Mouse (Mus musculus) layer of hippocampus, adult 9-11 months (tissue): ENCODE results near the gene Smad3.

Experiments
- DNase-seq: peaks from one replicate; pipeline ENCODE4 v3.0.0; 2022

Smad3 gene

DNA sequence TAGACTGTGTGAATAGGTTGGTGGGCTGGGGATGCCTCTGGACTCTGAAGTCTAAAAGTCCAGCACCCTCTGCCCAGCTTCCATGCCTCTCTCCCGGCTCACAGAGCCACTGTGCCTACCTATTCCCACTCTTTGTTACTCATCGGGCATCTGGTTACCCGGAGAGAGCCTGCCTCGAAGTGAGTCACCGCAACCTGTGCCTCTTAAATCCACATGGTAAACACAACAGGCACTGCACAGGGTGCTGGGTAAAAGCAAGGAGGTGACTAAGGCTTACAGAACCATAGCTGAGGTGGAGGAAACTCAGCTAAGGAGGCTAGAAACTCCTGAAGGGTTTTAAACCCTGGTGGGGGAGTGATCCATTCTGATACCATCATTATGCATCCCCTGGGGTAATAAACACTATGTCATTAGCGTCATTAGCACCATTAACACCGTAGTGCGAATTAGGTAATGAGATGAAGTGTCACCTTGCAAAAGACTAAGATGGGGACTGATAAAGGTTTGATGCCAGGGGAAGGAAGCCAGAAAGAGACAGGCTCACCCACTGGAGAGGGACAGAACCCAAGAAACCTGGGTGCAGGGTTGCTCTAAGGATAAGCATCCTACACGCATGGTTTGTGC, 38.9 kb downstream of the Smad3 start:
- DNase-seq = no peak

DNA sequence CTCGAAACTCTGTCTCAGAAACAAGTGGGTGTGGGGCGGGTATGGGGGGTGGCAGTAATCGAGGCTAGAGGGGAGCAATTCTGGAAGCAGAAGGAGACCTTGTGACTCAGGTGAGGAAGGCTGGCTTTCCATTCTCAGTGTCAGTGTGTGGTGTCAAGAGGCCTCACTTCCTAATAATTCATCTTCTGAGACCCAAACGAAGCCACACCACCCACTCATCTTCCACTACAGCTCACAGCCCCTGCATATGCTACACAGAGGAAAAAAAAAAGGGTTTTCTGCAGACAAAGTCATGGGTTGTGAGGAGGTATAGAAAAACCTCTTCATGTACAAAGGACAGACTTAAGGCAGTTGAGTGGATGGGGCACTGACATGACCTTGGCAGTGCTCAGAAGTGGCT, 39.6 kb downstream of the Smad3 start:
- DNase-seq = no peak

DNA sequence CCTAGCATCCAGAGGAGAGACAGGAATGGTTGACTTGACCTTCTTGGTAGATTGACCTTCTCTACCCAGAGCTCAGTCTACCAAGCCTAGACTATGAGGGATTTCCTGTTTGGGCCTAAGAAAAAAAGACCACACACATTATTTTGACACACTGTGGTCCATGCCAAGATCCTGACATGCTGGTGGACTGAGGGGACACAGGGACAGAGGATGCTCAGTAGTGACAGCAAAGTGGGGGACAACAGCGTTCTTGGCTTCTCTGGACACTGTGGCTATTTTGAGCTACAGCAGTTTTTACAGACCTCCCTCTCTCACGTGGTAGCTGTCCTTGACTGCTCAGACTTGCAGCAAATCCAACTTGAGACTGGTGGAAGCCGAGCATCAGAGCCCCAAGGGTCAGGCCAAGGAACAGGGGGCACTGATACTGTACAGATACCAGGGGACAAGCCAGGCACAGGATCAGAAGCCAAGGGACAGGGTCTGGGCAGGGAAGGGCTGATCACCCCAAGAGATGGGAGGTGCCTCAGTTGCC, 40.3 kb downstream of the Smad3 start:
- DNase-seq = no peak

DNA sequence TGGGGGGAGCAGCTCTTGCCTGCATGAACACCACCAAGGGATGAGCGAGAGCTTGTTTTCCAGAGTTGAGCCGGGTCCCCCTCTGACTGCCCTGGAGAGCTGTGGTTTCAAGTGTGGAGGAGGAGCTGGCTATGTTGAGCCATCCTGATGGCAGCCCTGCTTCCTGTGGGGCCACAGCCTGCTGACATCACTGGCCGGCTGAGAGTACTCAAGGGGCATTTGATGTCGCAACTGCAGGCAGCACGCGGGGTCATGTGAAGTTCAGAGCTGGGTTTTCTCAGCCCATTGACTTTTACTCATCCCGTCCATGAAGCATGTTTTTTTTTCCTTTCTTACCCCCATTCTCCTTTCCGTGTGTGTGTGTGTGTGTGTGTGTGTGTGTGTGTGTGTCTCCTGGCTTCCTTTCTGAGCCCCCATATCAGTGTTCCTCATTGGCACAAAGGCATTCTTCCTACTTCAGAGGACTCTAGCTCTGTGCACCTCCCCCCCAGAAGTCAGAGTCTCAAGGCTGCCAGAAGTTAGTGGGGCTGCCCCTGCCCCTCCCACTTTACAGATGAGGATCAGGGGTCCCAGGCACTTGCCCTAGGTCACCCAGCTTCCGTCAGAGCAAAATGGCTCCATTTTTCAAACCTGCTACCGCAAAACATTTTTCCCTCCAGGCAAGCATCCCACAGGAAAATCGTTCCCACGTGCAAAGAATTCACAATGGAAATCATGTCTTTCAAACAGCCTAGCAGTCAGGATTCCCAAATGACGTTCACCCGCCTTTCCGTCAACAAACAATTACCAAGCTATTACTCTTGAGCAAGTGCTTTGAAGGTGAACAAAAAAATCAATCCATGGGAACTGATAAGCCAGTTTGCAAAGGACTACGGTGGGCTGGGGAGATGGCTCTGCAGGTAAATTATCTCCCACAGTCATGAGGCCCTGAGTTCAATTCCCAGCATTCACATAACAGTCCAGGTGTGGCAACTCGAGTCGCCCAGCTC, 41.4 kb downstream of the Smad3 start:
- peak; percentile 86 for DNase-seq

DNA sequence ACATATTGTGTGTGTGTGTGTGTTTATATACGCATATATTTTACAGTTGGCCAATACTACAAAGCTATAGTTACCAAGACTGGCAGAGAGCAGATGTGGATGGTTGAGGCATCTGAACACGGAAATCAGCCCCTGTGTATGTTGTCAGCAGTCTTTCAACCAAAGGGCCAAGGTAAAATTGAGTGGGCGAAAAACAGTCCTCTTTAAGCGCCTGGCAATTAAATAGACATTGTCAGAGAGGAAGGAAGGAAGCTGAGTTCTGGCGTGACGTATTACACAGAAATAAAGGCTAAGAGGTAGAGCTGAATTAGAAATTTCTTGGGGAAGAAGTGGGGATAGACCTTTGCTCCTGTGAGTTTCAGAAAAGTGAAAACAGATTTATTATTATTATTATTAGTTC, 43.2 kb downstream of the Smad3 start:
- no peak for DNase-seq

DNA sequence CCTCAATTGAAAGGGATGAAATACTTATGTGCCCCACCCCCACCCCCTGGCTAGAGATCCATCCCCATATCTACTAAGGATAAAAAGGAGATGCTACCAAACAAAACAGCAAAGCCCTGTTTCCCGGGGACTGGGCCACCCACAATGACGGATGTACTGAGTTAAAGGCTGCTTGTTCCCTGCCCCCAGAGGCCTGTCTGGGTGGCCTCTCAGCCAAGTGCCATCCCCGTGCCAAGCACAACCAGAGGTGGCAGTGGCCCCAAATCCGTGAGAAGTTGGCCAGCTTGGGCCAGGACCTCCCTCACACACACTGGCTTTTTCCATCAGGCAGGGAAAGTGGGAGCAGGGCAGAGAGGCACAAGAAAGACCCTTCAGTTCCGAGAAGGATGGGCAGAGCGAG, 45.0 kb downstream of the Smad3 start:
- no peak for DNase-seq

DNA sequence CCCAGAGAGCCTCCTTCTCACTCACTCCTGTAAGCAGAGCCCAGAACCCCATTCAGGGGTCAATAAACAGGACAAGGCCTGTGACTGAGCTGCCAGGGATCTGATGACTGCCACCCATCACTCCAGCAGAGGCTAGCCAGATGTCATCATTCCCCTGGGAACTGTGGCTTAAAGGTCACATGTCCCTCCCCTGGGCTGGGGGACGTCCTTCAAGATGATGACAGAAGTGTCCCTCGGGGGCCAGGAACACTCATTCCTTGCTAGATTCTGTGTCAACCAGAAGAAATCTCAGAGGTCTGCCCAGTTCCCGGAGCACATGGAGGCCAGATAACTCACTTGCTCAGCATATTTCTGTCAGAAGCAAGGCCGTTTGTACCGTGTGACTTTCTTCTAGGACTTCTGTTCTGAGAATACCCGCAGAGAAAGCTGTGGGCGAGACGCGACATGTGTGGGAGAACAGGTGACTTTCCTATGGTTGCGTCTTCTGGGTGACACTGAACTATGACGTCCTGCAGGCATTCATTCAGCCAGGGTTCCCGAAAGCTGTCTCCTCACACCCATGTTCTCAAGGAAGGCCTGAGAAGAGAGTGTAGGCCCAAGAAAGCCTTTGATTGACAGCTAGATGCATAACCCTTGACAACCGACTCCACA, 46.1 kb downstream of the Smad3 start:
- DNase-seq = no peak

DNA sequence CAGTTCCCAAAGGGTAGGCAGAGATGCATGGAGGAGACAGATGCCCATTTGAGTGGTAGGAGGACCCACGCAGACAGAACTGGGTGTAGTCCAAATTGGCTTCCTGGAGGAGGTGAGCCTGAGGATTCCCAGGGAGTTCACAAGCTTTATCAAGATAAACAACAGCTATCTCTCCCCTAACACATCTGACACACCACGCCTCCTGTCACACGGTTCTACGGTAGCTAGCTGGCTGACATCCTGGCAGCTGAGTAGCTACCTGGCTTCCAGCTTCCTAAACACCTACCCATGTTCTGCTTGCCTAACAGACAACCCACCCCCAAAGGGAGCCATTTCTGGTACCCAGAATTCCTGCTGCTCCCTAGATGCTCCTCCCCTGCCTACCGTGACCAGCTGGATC, 47.9 kb downstream of the Smad3 start:
- DNase-seq = no peak

DNA sequence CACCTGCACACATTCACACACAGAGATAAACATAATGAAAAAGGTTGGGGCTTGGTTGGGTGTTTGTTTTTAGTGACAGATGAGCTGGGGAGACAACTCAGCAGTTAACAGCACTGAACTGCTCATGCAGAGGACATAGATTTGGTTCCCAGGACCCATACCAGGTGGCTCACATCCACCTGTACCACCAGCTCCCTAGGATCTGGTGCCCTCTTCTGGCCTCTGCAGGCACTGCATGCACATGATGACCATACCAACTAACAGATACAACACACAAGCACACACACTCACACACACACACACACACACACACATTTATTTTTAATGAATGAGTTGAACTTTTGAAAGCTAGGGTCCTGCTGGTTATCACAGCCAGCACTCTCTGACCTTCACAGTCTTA, 48.5 kb downstream of the Smad3 start:
- DNase-seq = no peak

DNA sequence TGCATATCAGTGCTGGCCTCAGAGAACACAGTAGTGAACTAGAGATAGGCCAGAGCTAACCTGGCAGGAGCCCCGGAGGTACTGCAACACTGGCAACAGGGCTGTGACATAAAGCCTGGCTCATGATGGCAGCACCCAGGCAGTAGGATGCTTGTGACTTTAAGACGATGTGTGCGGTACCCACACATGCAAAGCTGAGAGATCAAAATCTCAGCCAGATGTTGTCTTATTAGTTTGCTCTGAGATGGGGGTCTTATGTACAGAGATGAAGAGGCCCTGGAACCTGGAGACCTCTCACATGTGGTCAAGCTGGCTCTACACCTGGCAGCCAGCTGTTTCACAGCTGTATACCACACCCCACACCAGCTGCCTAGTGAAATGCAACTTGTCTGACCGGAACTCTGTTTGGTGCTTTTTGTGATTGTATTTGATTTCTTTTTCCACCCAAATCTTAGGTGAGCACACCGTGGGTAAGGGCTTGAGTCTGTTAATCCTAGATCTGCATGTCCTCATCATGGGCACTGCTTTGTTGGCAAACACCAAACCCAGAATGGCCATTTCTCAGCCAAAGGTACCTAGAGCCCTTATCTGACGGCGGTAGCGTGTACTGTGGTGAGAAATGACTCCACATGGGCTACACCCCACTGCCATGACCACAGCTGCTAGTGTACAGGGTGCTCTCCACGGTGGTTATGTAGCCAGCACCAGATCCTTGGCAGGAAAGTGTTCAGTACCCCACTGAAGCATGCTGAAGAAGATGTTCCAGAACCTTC, 49.8 kb downstream of the Smad3 start:
- DNase-seq = no peak

DNA sequence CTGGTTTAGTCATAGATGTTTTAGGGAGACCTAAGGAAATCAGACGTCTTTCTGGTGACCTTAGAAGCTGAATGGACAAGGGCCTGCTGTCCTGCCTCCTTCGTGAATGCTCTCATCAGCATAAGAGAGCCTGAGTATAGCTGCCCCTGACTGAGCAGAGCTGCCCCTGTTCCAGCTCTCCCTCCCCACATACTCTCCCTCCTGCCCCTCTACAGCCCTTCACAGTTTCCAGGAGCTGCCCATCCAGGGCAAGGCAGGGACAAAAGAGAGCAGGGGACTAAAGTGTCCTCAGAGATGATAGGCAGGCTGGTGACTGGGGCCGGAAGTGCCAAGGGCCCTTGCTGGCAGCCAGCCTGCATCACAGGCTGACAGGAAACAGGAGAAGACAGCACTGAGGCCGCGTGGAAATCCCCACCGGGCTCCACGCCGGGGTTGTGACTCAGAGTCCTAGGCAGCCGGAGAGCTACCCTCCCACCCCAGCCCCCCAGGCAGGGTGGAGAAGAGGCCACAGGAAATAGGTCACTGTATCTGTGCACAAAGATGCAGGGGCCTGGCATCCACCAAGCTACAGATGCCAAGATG, 51.6 kb downstream of the Smad3 start:
- peak; percentile 81 for DNase-seq

DNA sequence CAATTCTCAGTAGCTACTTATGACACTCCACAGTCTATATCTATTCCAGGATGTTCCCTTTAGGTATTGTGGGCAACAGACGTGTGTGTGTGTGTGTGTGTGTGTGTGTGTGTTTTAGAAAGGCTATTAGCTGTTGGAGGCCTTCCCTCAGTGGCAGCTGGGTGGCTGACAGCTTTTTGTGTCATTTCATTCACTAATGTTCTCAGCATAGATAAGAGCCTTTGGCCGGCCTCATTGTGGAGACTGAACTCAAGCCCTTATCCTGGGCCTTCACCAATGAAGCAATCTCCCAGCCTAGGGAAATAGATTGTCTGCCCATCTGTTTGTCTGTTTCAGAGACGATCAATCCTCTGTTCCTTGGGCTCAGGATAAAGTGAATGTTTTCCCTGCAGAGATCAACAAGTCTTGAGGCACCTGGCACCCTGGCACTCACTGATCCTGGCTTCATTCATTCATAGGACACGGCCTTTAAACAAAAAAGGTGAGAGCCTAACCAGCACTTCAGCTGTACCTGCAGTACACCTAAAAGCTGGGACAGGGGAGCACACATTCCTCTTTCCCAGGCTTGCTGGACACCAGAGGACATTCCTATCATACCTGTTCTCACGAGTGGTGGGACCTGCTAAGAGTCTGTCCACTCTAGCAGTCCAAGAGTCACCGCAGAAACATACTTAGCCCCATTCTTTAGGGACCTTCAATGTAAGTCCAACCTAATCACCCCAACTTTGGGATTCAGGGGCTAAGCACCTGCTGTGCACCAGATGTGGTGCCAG, 52.6 kb downstream of the Smad3 start:
- no peak for DNase-seq

DNA sequence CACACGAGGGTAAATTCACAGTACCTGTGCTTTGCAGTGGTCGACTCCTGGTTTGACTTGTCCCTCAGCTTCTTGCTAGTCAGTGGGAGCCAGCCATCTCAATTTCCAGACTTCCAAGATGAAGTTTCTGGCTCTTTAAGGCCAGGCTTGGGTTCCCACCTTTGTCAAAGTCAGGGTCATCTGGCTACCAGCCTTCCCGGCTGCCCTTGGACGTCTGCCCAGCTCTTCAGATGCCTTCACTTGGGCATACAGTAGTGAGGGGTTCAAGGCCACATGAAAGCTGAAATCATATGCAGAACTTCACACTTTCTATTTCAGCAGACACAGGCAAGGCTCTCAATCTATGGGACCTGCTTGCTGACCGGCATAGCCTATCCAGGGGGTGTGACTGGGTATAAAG, 53.7 kb downstream of the Smad3 start:
- DNase-seq = no peak

DNA sequence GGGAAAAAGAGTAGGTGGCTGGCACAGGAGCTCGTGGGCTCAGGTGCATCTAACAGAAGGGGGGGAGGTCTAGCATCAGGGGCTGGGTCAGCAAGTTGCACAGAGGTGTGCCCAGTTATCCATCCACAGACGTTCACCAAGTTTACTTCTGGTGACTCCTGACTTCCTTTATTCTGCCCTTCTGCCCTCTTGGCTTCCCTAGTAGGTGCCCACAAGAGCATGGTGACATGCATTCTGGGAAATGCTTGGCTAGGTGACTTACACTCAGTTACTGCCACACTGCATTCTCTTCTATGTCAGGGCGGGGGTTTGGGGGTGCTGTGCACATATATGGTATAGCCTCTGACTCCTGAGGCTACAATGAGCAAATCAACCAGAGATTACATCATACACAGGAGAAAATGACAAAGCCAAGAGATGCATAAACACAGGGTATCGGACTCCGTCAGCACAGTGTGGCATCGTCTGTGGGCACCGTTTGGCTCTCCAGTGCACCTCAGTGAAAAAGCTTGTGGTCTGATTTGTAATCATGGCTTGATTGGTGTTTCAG, 54.5 kb downstream of the Smad3 start:
- no peak for DNase-seq

DNA sequence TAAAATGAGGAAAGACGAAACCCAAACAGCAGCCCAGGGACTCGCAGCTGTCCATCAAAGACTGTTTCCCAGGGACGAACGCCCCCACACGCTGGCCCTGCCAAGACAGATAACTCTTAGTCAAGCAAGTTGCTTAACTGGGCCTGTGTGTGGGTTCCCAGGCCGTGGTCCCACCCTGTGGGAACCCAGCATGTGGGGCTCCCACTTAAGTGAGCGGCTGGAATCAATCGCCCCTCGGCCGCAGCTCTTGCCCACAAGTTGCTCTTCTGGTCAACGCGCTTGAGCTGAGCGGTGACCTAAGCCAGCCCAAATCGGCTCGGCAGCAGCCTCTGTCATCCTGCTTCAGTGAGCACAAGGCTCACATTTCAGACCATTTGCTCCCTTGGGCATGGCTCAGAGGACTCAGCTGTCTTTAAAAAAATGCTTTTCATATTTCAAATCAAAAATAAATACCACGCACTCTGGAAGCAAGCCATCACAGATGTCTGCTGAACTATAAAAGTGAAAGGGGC, 55.2 kb downstream of the Smad3 start:
- peak; percentile 55 for DNase-seq

DNA sequence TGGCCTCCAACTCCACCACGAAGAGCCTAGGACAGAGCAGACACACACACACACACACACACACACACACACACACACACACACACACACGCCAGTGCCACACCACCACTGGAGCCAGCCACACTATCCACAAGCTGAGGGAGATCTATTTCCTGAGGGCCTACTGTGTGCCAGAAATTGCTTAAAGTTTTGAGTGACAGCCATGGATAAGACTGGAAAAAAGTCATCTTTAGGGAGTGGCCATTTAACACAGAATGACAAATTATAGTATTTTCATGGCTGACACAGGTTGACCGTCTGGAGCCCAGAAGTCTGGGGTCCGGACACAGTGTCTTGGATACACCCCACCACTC, 55.9 kb downstream of the Smad3 start:
- no peak for DNase-seq

DNA sequence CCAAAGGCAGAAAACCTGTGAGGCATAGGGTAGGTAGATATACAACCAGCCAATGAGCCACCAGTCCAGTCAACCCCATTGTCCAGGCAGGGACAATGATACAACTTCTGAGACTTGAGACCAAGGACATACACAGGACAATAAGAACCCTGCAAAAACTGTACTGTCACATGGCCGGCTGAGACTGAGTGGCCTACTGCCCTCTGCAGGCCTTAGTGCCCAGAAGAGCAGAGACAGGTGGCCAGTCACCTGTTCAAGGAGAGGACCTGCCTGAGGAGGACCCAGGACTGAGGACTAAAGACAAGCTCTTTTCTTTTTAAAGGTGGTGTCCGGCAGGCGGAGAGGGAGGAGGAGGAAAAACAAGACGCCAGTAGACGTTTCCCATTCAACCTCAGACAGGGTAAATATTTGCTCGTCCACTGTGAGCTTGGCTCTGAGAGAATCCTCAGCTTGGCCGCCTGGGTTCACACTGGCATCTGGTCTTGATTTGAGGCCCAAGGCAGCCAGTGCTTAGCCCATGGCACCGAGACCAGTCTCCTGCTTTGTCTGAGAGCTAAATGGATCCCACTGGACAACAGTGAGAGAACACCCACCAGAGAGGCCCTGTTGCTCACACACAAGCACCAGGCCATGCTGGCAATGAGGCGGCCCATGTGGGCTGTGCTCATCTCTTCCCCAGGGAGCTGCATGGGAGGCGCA, 56.4 kb downstream of the Smad3 start:
- no peak for DNase-seq

DNA sequence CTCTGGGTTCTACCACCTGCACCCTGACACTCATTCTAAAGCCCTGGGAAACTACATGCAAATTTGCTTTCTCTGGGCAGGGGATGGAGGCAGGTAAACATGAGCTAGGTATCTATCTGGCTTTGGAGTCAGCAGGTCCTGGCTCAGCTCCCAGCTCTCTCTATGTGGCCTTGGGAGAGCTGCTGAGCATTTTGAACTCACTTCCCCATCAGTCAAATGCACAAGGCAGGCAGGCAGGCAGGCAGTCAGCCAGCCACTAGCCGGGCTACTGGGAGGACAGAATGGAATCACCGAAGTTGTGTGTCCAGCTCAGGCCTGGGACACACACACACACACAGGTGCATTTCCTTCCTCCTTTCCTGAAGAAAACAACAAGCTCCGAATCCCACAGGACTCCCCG, 58.6 kb downstream of the Smad3 start:
- DNase-seq = no peak

DNA sequence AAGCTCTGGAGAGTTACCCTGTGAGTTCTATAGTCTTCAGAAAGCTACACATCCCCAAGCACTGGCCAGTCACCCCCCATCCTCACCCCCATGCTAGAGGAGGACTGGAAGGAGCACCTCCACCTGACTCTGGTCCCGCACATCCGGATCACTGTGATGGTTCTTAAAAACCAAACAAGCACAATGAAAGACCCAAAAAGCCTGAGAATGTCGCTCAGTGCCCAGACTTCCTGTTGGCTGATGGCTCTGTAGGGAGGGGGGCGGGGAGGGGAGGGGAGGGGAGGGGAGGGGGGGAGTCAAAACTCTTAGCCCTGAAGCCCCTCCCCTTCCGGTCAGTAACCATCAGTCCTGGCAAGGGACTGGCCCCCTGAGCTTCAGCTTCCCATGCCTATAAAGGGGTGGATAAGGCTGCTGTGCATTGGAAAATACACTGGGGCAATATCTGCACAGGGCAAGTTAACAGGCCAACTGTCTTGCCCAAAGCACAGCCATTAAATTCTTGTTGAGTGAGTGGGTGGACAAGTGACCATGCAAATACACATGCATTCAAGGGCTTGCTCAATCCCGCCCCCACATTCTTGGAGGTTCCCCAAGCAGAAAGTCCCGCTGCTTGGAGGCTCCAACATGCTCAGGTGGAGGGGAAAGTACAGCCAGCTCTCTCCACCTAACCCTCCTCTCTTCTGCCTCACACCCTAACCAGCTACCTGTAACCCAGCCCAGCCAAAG, 59.3 kb downstream of the Smad3 start:
- no peak for DNase-seq

DNA sequence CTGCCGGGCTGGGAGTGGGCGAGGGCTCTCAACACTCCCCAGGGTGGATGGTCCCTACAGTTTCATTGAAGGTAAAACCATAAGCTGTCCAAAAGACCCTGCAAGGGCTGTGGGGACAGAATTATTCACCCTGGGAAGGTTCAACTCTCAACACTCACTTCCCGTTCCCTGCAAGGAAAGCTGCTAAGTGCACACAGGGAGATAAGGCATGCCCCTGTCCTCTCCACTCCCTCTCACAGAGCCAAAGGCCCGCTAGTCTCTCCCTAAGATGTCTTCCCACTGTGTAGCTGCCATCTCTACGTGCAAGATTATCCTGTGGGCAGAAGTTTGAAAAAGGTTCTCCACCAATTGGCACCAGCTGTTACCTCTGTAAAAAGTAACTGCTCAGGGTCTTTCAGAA, 60.2 kb downstream of the Smad3 start:
- DNase-seq = no peak
